Mouse (Mus musculus) lung, embryonic 15.5 days (tissue): ENCODE measurements around the gene Dut. TPM values are rescaled to one million over a fixed set of nuclear protein-coding genes. Genes with fewer than 3 reads are reported as not detected.

Experiments
- ATAC-seq: fragments of 200-750 bp; cut with Nextera tagmentation; 2 replicates; pipeline ENCODE4 v1.8.0; 2017; ENCODE audit warnings: moderate number of reproducible peaks, borderline replicate concordance; ENCODE audit not compliant: low FRiP score, low TSS enrichment; ENCODE audit errors: extremely low read depth
- H3K27ac ChIP-seq: fragments of 300-500 bp; sonication (generic); 2 replicates; pipeline ENCODE4 v1.5.1; 2015; ENCODE audit warnings: moderate library complexity, mild to moderate bottlenecking, inconsistent platforms
- H3K27me3 ChIP-seq: fragments of 300-500 bp; sonication (generic); 2 replicates; pipeline ENCODE4 v1.6.1; 2015; ENCODE audit warnings: inconsistent platforms
- H3K36me3 ChIP-seq: fragments of 300-500 bp; sonication (generic); 2 replicates; pipeline ENCODE4 v1.6.1; 2015; ENCODE audit warnings: inconsistent platforms
- H3K4me1 ChIP-seq: fragments of 300-500 bp; sonication (generic); 2 replicates; pipeline ENCODE4 v1.6.1; 2015; ENCODE audit warnings: inconsistent platforms
- H3K4me2 ChIP-seq: fragments of 300-500 bp; sonication (generic); 2 replicates; pipeline ENCODE4 v1.6.1; 2015; ENCODE audit warnings: inconsistent platforms, mild to moderate bottlenecking, moderate library complexity
- H3K4me3 ChIP-seq: fragments of 300-500 bp; sonication (generic); 2 replicates; pipeline ENCODE4 v1.5.1; 2015; ENCODE audit warnings: mild to moderate bottlenecking, inconsistent platforms
- H3K9ac ChIP-seq: fragments of 300-500 bp; sonication (generic); 2 replicates; pipeline ENCODE4 v1.6.1; 2015; ENCODE audit warnings: inconsistent platforms
- H3K9me3 ChIP-seq: fragments of 300-500 bp; sonication (generic); 2 replicates; pipeline ENCODE4 v1.6.1; 2016; ENCODE audit warnings: inconsistent platforms
- WGBS: fragments of 180-500 bp; shearing (Covaris S2); methylation state at CpG from one replicate; pipeline ENCODE4 v1.1.7; 2015; 5-methylcytosine and 5-hydroxymethylcytosine counted together
- polyA plus RNA-seq: library from polyadenylated mRNA; unstranded; fragments of >200 nt; fragmentation: Nextera tagmentation; extraction: Ambion mirVana; gene quantifications from 2 replicates; pipeline ENCODE4 v1.2.1, GENCODE M21; 2015

Dut gene
- polyA plus RNA-seq, 1 experiment from 2014 or later = 164 TPM

- H3K9ac ChIP-seq = no peak overlapping the region
- no peaks in the 10 kb centered on the region for H3K36me3 ChIP-seq
- H3K4me1 ChIP-seq = no peaks in the 10 kb centered on the region
- H3K4me2 ChIP-seq = no peak overlapping the region
- WGBS = 84% methylated on average over 2 of the region's 2 CpGs
- no peak overlapping the region for H3K4me3 ChIP-seq
- ATAC-seq = no peak
- H3K27me3 ChIP-seq = no peaks in the 10 kb centered on the region
- H3K9me3 ChIP-seq = no peaks in the 10 kb centered on the region
- H3K27ac ChIP-seq = no peak overlapping the region
These were observed 12.9 kb upstream of the Dut start for GRCm38 (mm10) chr2:125234049-125234448.

- no peak for ATAC-seq
- Histone ChIP-seq H3K27ac (no peak overlapping the region), H3K4me2 (no peak overlapping the region), H3K27me3 (no peaks in the 10 kb centered on the region), H3K36me3 (peaks cover 8% of the 10 kb centered on the region; the same call in 1 of the 2 replicates), H3K4me1 (peaks cover 37% of the 10 kb centered on the region), H3K9me3 (no peaks in the 10 kb centered on the region), H3K4me3 (no peak overlapping the region), H3K9ac (no peak overlapping the region)
- WGBS = 60% methylated on average over 3 of the region's 3 CpGs
These were observed 1.3 kb upstream of the Dut start for GRCm38 (mm10) chr2:125245545-125246285.

- Histone ChIP-seq H3K36me3 (peaks cover 17% of the 10 kb centered on the region), H3K27me3 (no peaks in the 10 kb centered on the region), H3K9ac (peak overlapping the region; percentile 86), H3K9me3 (no peaks in the 10 kb centered on the region), H3K4me2 (peak overlapping the region; percentile 74), H3K27ac (peak overlapping the region; percentile 96), H3K4me1 (peaks cover 37% of the 10 kb centered on the region), H3K4me3 (peak overlapping the region; percentile 85)
- no peak for ATAC-seq
- 11% methylated on average over 9 of the region's 9 CpGs for WGBS
These were observed 321 bp upstream of the Dut start for GRCm38 (mm10) chr2:125246669-125247068.

GRCm38 (mm10) chr2:125247962-125248235 lies 909 bp downstream of the Dut start:
- peak; percentile 33; the same call in 1 of the 2 replicates for ATAC-seq
- no peaks in the 10 kb centered on the region for H3K9me3 ChIP-seq
- WGBS = 0% methylated on average over 9 of the region's 9 CpGs
- H3K4me1 ChIP-seq = peaks cover 37% of the 10 kb centered on the region
- H3K36me3 ChIP-seq = peaks cover 26% of the 10 kb centered on the region
- no peaks in the 10 kb centered on the region for H3K27me3 ChIP-seq
- peak overlapping the region; percentile 74 for H3K4me2 ChIP-seq
- H3K4me3 ChIP-seq = peak overlapping the region; percentile 85
- H3K27ac ChIP-seq = peak overlapping the region; percentile 96
- peak overlapping the region; percentile 86 for H3K9ac ChIP-seq

GRCm38 (mm10) chr2:125248256-125248655 lies 1.3 kb downstream of the Dut start:
- Histone ChIP-seq H3K4me2 (peak overlapping the region; percentile 74), H3K27me3 (no peaks in the 10 kb centered on the region), H3K27ac (peak overlapping the region; percentile 96), H3K9ac (peak overlapping the region; percentile 86), H3K9me3 (no peaks in the 10 kb centered on the region), H3K4me1 (peaks cover 37% of the 10 kb centered on the region), H3K36me3 (peaks cover 30% of the 10 kb centered on the region), H3K4me3 (peak overlapping the region; percentile 85)
- under 1% methylated on average over 8 of the region's 8 CpGs for WGBS
- no peak for ATAC-seq

- H3K27me3 ChIP-seq = no peaks in the 10 kb centered on the region
- peaks cover 37% of the 10 kb centered on the region for H3K4me1 ChIP-seq
- WGBS = 61% methylated on average over 4 of the region's 4 CpGs
- ATAC-seq = no peak
- H3K9ac ChIP-seq = 0 out of 2 replicates have a peak overlapping the region, but pooled peaks have one; percentile 86
- peaks cover 3% of the 10 kb centered on the region; the same call in 1 of the 2 replicates for H3K9me3 ChIP-seq
- peak overlapping the region; percentile 85 for H3K4me3 ChIP-seq
- peak overlapping the region; percentile 74 for H3K4me2 ChIP-seq
- H3K36me3 ChIP-seq = peaks cover 41% of the 10 kb centered on the region
- H3K27ac ChIP-seq = no peak overlapping the region
These were observed 2.3 kb downstream of the Dut start for GRCm38 (mm10) chr2:125249339-125249738.

- H3K27ac ChIP-seq = no peak overlapping the region
- no peak overlapping the region for H3K9ac ChIP-seq
- ATAC-seq = no peak
- H3K9me3 ChIP-seq = peaks cover 5% of the 10 kb centered on the region; the same call in 1 of the 2 replicates
- no peaks in the 10 kb centered on the region for H3K27me3 ChIP-seq
- H3K4me2 ChIP-seq = no peak overlapping the region
- peaks cover 45% of the 10 kb centered on the region for H3K36me3 ChIP-seq
- H3K4me1 ChIP-seq = peaks cover 37% of the 10 kb centered on the region
- H3K4me3 ChIP-seq = 0 out of 2 replicates have a peak overlapping the region, but pooled peaks have one; percentile 85
- WGBS = 85% methylated on average over 4 of the region's 4 CpGs
These were observed 2.9 kb downstream of the Dut start for GRCm38 (mm10) chr2:125249874-125250273.

- H3K27me3 ChIP-seq = no peaks in the 10 kb centered on the region
- WGBS = 81% methylated on average over 4 of the region's 4 CpGs
- H3K27ac ChIP-seq = no peak overlapping the region
- H3K4me2 ChIP-seq = no peak overlapping the region
- no peak overlapping the region for H3K4me3 ChIP-seq
- peaks cover 20% of the 10 kb centered on the region for H3K4me1 ChIP-seq
- no peak overlapping the region for H3K9ac ChIP-seq
- peaks cover 5% of the 10 kb centered on the region; the same call in 1 of the 2 replicates for H3K9me3 ChIP-seq
- no peak for ATAC-seq
- H3K36me3 ChIP-seq = peaks cover 53% of the 10 kb centered on the region
These were observed 4.8 kb downstream of the Dut start for GRCm38 (mm10) chr2:125251781-125252180.

GRCm38 (mm10) chr2:125252275-125252674 lies 5.3 kb downstream of the Dut start:
- H3K27ac ChIP-seq = no peak overlapping the region
- 45% methylated on average over 2 of the region's 2 CpGs for whole genome bisulfite sequencing
- H3K9ac ChIP-seq = no peak overlapping the region
- peaks cover 5% of the 10 kb centered on the region; the same call in 1 of the 2 replicates for H3K9me3 ChIP-seq
- no peaks in the 10 kb centered on the region for H3K27me3 ChIP-seq
- H3K4me2 ChIP-seq = no peak overlapping the region
- no peak for ATAC-seq
- H3K4me3 ChIP-seq = no peak overlapping the region
- H3K4me1 ChIP-seq = peaks cover 20% of the 10 kb centered on the region
- H3K36me3 ChIP-seq = peaks cover 58% of the 10 kb centered on the region

GRCm38 (mm10) chr2:125253699-125254098 lies 6.7 kb downstream of the Dut start:
- Histone ChIP-seq H3K36me3 (peaks cover 69% of the 10 kb centered on the region), H3K4me1 (peaks cover 15% of the 10 kb centered on the region), H3K27me3 (no peaks in the 10 kb centered on the region), H3K9ac (no peak overlapping the region), H3K4me3 (no peak overlapping the region), H3K9me3 (peaks cover 5% of the 10 kb centered on the region; the same call in 1 of the 2 replicates), H3K4me2 (no peak overlapping the region), H3K27ac (no peak overlapping the region)
- no peak for ATAC-seq
- WGBS = 96% methylated on average over 6 of the region's 6 CpGs

GRCm38 (mm10) chr2:125254630-125255029 lies 7.6 kb downstream of the Dut start:
- H3K4me3 ChIP-seq = no peak overlapping the region
- no peak overlapping the region for H3K9ac ChIP-seq
- no peaks in the 10 kb centered on the region for H3K27me3 ChIP-seq
- H3K27ac ChIP-seq = no peak overlapping the region
- 80% methylated on average over 3 of the region's 3 CpGs for WGBS
- no peak for ATAC-seq
- peaks cover 5% of the 10 kb centered on the region; the same call in 1 of the 2 replicates for H3K9me3 ChIP-seq
- H3K36me3 ChIP-seq = peaks cover 73% of the 10 kb centered on the region
- peaks cover 7% of the 10 kb centered on the region for H3K4me1 ChIP-seq
- no peak overlapping the region for H3K4me2 ChIP-seq

- no peak overlapping the region for H3K4me3 ChIP-seq
- H3K36me3 ChIP-seq = peaks cover 67% of the 10 kb centered on the region
- peaks cover 5% of the 10 kb centered on the region; the same call in 1 of the 2 replicates for H3K9me3 ChIP-seq
- H3K9ac ChIP-seq = no peak overlapping the region
- H3K4me2 ChIP-seq = no peak overlapping the region
- 44% methylated on average over 3 of the region's 3 CpGs for WGBS
- H3K27ac ChIP-seq = no peak overlapping the region
- H3K4me1 ChIP-seq = no peaks in the 10 kb centered on the region; the same call in 1 of the 2 replicates
- no peaks in the 10 kb centered on the region for H3K27me3 ChIP-seq
- no peak for ATAC-seq
These were observed 8.9 kb downstream of the Dut start for GRCm38 (mm10) chr2:125255886-125256285.
